Comparison of ENCODE assay signal across 15 mouse cellular contexts in the genomic region with DNA sequence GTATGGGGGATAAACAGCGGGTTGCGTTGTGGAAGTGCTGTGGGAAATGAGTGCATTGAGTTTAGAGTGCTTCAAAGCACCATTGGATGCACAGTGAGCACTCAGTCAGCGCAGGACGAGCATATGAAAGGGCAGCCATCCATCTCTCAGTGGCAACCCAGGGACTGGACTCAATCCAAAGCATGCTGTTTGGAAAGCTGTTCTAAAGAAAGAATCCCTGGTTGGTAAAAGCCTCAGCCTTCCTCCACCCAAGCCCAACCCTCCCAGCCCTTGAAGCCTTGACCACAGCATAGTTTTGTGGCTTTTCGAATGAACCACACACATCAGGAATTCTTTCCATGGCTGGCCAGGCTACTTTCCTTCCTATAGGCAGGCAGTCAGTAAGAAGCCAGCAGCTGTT.
A peak's percentile ranks its signal among the peaks of the same experiment; 100 is the strongest.
DNase-seq lines count a peak whose midpoint lies in the region; ATAC-seq and TF ChIP-seq lines count a peak whose summit lies in the region.
"Had no signal": no experiment of that assay in that cellular context is flagged by ENCODE, and none has a peak within 500 bp of the region (broad histone marks: within the 10 kb centered on the region; RNA-seq: fewer than 3 reads in every experiment).

No protein-coding gene starts in this region.

- ATAC-seq in cerebellum, adult (ENCODE audit: insufficient number of reproducible peaks, low FRiP score, low TSS enrichment): peak; percentile 87
- ATAC-seq in kidney, embryonic 14.5 days (ENCODE audit: low FRiP score, low TSS enrichment): no peak
- no peak for ATAC-seq in liver, postnatal 0 days

- H3K27ac ChIP-seq in kidney, embryonic 14.5 days (ENCODE audit: low read depth, low read length): no peak overlapping the region
- no peak overlapping the region for H3K27ac ChIP-seq in liver, postnatal 0 days (ENCODE audit: low read depth)
- H3K27ac ChIP-seq: embryonic facial prominence, embryonic 12.5 days; left cerebral cortex, adult 2 months; midbrain, embryonic 12.5 days had no signal

- H3K36me3 ChIP-seq in kidney, embryonic 14.5 days (ENCODE audit: control insufficient read depth, insufficient read depth, low read length): no peaks in the 10 kb centered on the region
- H3K36me3 ChIP-seq in liver, postnatal 0 days (replicated peaks; ENCODE audit: insufficient read depth, low read length): no peaks in the 10 kb centered on the region
- H3K36me3 ChIP-seq: embryonic facial prominence, embryonic 12.5 days; midbrain, embryonic 12.5 days had no signal

- TF ChIP-seq EP300 in liver, postnatal 0 days (IDR thresholded peaks at IDR 0.05; ENCODE audit: low read depth): no peak

- no peak overlapping the region for H3K4me2 ChIP-seq in kidney, embryonic 14.5 days (replicated peaks; ENCODE audit: low read depth, low read length)
- no peak overlapping the region for H3K4me2 ChIP-seq in liver, postnatal 0 days (ENCODE audit: low read depth, low read length)
- H3K4me2 ChIP-seq: embryonic facial prominence, embryonic 12.5 days; midbrain, embryonic 12.5 days had no signal

- no peaks in the 10 kb centered on the region for H3K9me3 ChIP-seq in kidney, embryonic 14.5 days (ENCODE audit: control insufficient read depth, low read length)
- no peaks in the 10 kb centered on the region for H3K9me3 ChIP-seq in liver, postnatal 0 days (ENCODE audit: low read length)
- H3K9me3 ChIP-seq: embryonic facial prominence, embryonic 12.5 days; midbrain, embryonic 12.5 days had no signal

- no peak overlapping the region for H3K4me3 ChIP-seq in kidney, embryonic 14.5 days (ENCODE audit: low read length)
- no peak overlapping the region for H3K4me3 ChIP-seq in liver, postnatal 0 days (ENCODE audit: low read depth, low read length)
- H3K4me3 ChIP-seq: embryonic facial prominence, embryonic 12.5 days; left cerebral cortex, adult 2 months; midbrain, embryonic 12.5 days had no signal

- no peak for TF ChIP-seq CTCF in liver, postnatal 0 days (IDR thresholded peaks at IDR 0.05; ENCODE audit: low read depth)

- H3K9ac ChIP-seq in kidney, embryonic 14.5 days (ENCODE audit: low read depth, low read length): no peak overlapping the region
- H3K9ac ChIP-seq in liver, postnatal 0 days (replicated peaks): no peak overlapping the region
- H3K9ac ChIP-seq: embryonic facial prominence, embryonic 12.5 days; midbrain, embryonic 12.5 days had no signal

- H3K27me3 ChIP-seq in kidney, embryonic 14.5 days (ENCODE audit: control insufficient read depth, insufficient read depth, low read length): no peaks in the 10 kb centered on the region
- no peaks in the 10 kb centered on the region for H3K27me3 ChIP-seq in liver, postnatal 0 days (ENCODE audit: insufficient read depth, low read length)
- H3K27me3 ChIP-seq: embryonic facial prominence, embryonic 12.5 days had no signal

- 77% methylated on average over 5 of the region's 5 CpGs for WGBS in kidney, embryonic 14.5 days
- 67% methylated on average over 5 of the region's 5 CpGs for WGBS in liver, postnatal 0 days (ENCODE audit: insufficient replicate concordance)

- no peaks in the 10 kb centered on the region for H3K4me1 ChIP-seq in kidney, embryonic 14.5 days (ENCODE audit: control insufficient read depth, insufficient read depth, low read length)
- H3K4me1 ChIP-seq in liver, postnatal 0 days (ENCODE audit: insufficient read depth): no peaks in the 10 kb centered on the region

- DNase-seq in layer of hippocampus, postnatal 10 days (ENCODE audit: low spot score in 2 of 2): peak; percentile 16 to 33
- no peak for DNase-seq in layer of hippocampus, adult 9-10 months (ENCODE audit: low spot score)
- peak; percentile 18 for DNase-seq in adipocyte (ENCODE audit: low spot score)
- peak; percentile 43 for DNase-seq in fibroblast of lung, adult 2 months (ENCODE audit: low read depth)
- no peak for DNase-seq in thymus, postnatal 4 days
- no peak for DNase-seq in liver, postnatal 0 days
- DNase-seq: gastrocnemius, postnatal 10 days; heart, postnatal 10 days; kidney, adult 9 months; thymus, adult 18-20 months had no signal

Comparison
In these comparisons a context has a peak if more than half of its experiments do, and no peak if none do; other contexts are left out.
1. DNase-seq: peak in layer of hippocampus, postnatal 10 days (2 of 2), adipocyte (single experiment) and fibroblast of lung, adult 2 months (single experiment); none in layer of hippocampus, adult 9-10 months (single experiment), thymus, postnatal 4 days (single experiment) and liver, postnatal 0 days (single experiment).